Mouse (Mus musculus) activated CD4-positive, CD25-positive, alpha-beta regulatory T cell, adult 9 weeks (primary cell): ENCODE data around the gene Phf11b. TPM values are rescaled to one million over a fixed set of nuclear protein-coding genes. Genes with fewer than 3 reads are reported as not detected.

Experiments
- polyA plus RNA-seq: library from polyadenylated mRNA; unstranded; fragments of 100-300 nt; shearing (Covaris generic); gene quantifications from one replicate; pipeline ENCODE4 v1.2.1, GENCODE M21; 2017

Gene Phf11b
- 249 TPM for polyA plus RNA-seq

GRCm38 (mm10) chr14:59341189-59341588 lies at the start of gene Phf11b:
TSS of gene Phf11b (minus strand) at chr14:59341351.

GRCm38 (mm10) chr14:59365244-59365644 lies 24.1 kb upstream of the Phf11b start, which contains the start of gene Phf11d:
TSS of gene Phf11d (minus strand) at chr14:59365470.

GRCm38 (mm10) chr14:59297391-59297790 lies 43.8 kb downstream of the Phf11b start, which contains the start of gene Phf11a:
TSS of gene Phf11a (minus strand) at chr14:59297522.

Other genes with a start within 250 kb of the Phf11b start
- gene 1700129C05Rik, start 198.5 kb downstream of the Phf11b start, polyA plus RNA-seq = not detected
- not detected for gene Gm5142, start 162.6 kb downstream of the Phf11b start, polyA plus RNA-seq
- gene Rcbtb1, start 140.1 kb downstream of the Phf11b start, polyA plus RNA-seq = 21.1 TPM
- gene Gm6904, start 81.1 kb downstream of the Phf11b start, polyA plus RNA-seq = 10.5 TPM
- gene Phf11a, start 43.8 kb downstream of the Phf11b start, polyA plus RNA-seq = 44.9 TPM
- 17.7 TPM for gene Phf11d, start 24.1 kb upstream of the Phf11b start, polyA plus RNA-seq
- 27.2 TPM for gene Phf11c, start 54.0 kb upstream of the Phf11b start, polyA plus RNA-seq
- gene Setdb2, start 99.5 kb upstream of the Phf11b start, polyA plus RNA-seq = 28.6 TPM
- 59.1 TPM for gene Cab39l, start 99.6 kb upstream of the Phf11b start, polyA plus RNA-seq